Comparison of ENCODE assay signal across 9 mouse cellular contexts in genomic region chr6:34874101-34874921, GRCm38 (mm10). TPM values are rescaled to one million over a fixed set of nuclear protein-coding genes. Genes with fewer than 3 reads are reported as not detected.
DNase-seq lines count a peak whose midpoint lies in the region; ATAC-seq and TF ChIP-seq lines count a peak whose summit lies in the region.
"Had no signal": no experiment of that assay in that cellular context is flagged by ENCODE, and none has a peak within 500 bp of the region (broad histone marks: within the 10 kb centered on the region; RNA-seq: fewer than 3 reads in every experiment).

No protein-coding gene starts in this region.

- H3ac ChIP-seq in myocyte (ENCODE audit: control insufficient read depth, insufficient read length): no peak overlapping the region

- intact Hi-C loops in left cerebral cortex, adult 2 months (cut with DNase I): no loop called here

- WGBS in embryonic facial prominence, embryonic 12.5 days: 50% methylated on average over 21 of the region's 21 CpGs
- WGBS in heart, postnatal 0 days: 30% methylated on average over 21 of the region's 21 CpGs
- WGBS in limb, embryonic 13.5 days: 82% methylated on average over 21 of the region's 21 CpGs

- peaks cover 6% of the 10 kb centered on the region; the same call in 1 of the 2 replicates for H3K36me3 ChIP-seq in embryonic facial prominence, embryonic 12.5 days
- no peaks in the 10 kb centered on the region for H3K36me3 ChIP-seq in heart, postnatal 0 days (replicated peaks; ENCODE audit: control insufficient read depth, insufficient read depth, low read length)
- H3K36me3 ChIP-seq in limb, embryonic 13.5 days: peaks cover 35% of the 10 kb centered on the region
- peaks cover 4% of the 10 kb centered on the region for H3K36me3 ChIP-seq in myocyte (ENCODE audit: control insufficient read depth, insufficient read depth)

- H3K4me3 ChIP-seq in left cerebral cortex, adult 2 months: no peak overlapping the region
- no peak overlapping the region for H3K4me3 ChIP-seq in embryonic facial prominence, embryonic 12.5 days
- H3K4me3 ChIP-seq in heart, postnatal 0 days (ENCODE audit: low read depth, low read length): no peak overlapping the region
- H3K4me3 ChIP-seq in limb, embryonic 13.5 days: no peak overlapping the region
- no peak overlapping the region for H3K4me3 ChIP-seq in myocyte

- no peaks in the 10 kb centered on the region for H3K27me3 ChIP-seq in embryonic facial prominence, embryonic 12.5 days
- no peaks in the 10 kb centered on the region for H3K27me3 ChIP-seq in heart, postnatal 0 days (ENCODE audit: control insufficient read depth, insufficient read depth, low read length)
- no peaks in the 10 kb centered on the region for H3K27me3 ChIP-seq in limb, embryonic 13.5 days
- no peaks in the 10 kb centered on the region for H3K27me3 ChIP-seq in myocyte (ENCODE audit: control insufficient read depth, insufficient read depth, insufficient read length)

- peak overlapping the region; percentile 19; the same call in 1 of the 2 replicates for H3K9ac ChIP-seq in embryonic facial prominence, embryonic 12.5 days
- H3K9ac ChIP-seq in heart, postnatal 0 days (replicated peaks; ENCODE audit: low read depth, low read length): no peak overlapping the region
- H3K9ac ChIP-seq in limb, embryonic 13.5 days: peak overlapping the region; percentile 4; the same call in 1 of the 2 replicates

- no peak for ATAC-seq in embryonic facial prominence, embryonic 12.5 days (ENCODE audit: insufficient number of reproducible peaks, insufficient read depth, low FRiP score, low TSS enrichment)
- ATAC-seq in heart, postnatal 0 days (ENCODE audit: insufficient read depth, low read depth): peak; percentile 24
- no peak for ATAC-seq in limb, embryonic 13.5 days (ENCODE audit: low FRiP score, low read depth)

- peaks cover 34% of the 10 kb centered on the region for H3K4me1 ChIP-seq in embryonic facial prominence, embryonic 12.5 days
- H3K4me1 ChIP-seq in heart, postnatal 0 days (ENCODE audit: control insufficient read depth, insufficient read depth): peaks cover 25% of the 10 kb centered on the region
- H3K4me1 ChIP-seq in limb, embryonic 13.5 days: peaks cover 43% of the 10 kb centered on the region

- H3K9me3 ChIP-seq in embryonic facial prominence, embryonic 12.5 days: no peaks in the 10 kb centered on the region
- no peaks in the 10 kb centered on the region for H3K9me3 ChIP-seq in heart, postnatal 0 days (replicated peaks; ENCODE audit: control insufficient read depth, low read length)
- H3K9me3 ChIP-seq in limb, embryonic 13.5 days: no peaks in the 10 kb centered on the region

- H3K27ac ChIP-seq in left cerebral cortex, adult 2 months: peak overlapping the region; percentile 72
- peak overlapping the region; percentile 7; the same call in 1 of the 2 replicates for H3K27ac ChIP-seq in embryonic facial prominence, embryonic 12.5 days
- H3K27ac ChIP-seq in heart, postnatal 0 days (ENCODE audit: low read depth): peak overlapping the region; percentile 95
- H3K27ac ChIP-seq in limb, embryonic 13.5 days: peak overlapping the region; percentile 6; the same call in 1 of the 2 replicates

- TF ChIP-seq EP300 in heart, postnatal 0 days (IDR thresholded peaks at IDR 0.05; ENCODE audit: low read depth): peak; percentile 87

- TF ChIP-seq CTCF in left cerebral cortex, adult 2 months (IDR thresholded peaks at IDR 0.05): peak; percentile 8
- TF ChIP-seq CTCF in heart, postnatal 0 days (IDR thresholded peaks at IDR 0.05; ENCODE audit: low read depth): peak; percentile 23; the same call in 1 of the 2 replicates

- DNase-seq in left cerebral cortex, adult 2 months (ENCODE audit: extremely low spot score in 1 of 2, low spot score in 2 of 2): peak in 1 of 2 experiments; percentile 7
- no peak for DNase-seq in left cerebral cortex, adult 9 months (ENCODE audit: low spot score in 2 of 2)
- peak; percentile 72 for DNase-seq in heart, postnatal 0 days (ENCODE audit: low spot score)
- DNase-seq in right cerebral cortex, postnatal 25 days: no peak
- no peak for DNase-seq in urinary bladder, postnatal 14 days (ENCODE audit: low spot score)

- TF ChIP-seq POLR2A in myocyte (IDR thresholded peaks at IDR 0.05; ENCODE audit: insufficient read length, low read depth): no peak

- peaks cover 15% of the 10 kb centered on the region for H3K79me2 ChIP-seq in myocyte (ENCODE audit: control insufficient read depth, insufficient read depth)

- H3K4me2 ChIP-seq in embryonic facial prominence, embryonic 12.5 days (replicated peaks): no peak overlapping the region
- H3K4me2 ChIP-seq in heart, postnatal 0 days (ENCODE audit: low read depth, low read length): 0 out of 2 replicates have a peak overlapping the region, but pooled peaks have one; percentile 4
- no peak overlapping the region for H3K4me2 ChIP-seq in limb, embryonic 13.5 days (replicated peaks)
- peak overlapping the region; percentile 54 for H3K4me2 ChIP-seq in myocyte (ENCODE audit: low read depth)

TF ChIP-seq in myocyte, 11 proteins besides CTCF, POLR2A, EP300 and RAD21:
- peak; percentile 4 for TF ChIP-seq POLR2AphosphoS2 (IDR thresholded peaks at IDR 0.05; ENCODE audit: insufficient read length, low read depth)
- no peak for TF ChIP-seq MAX (IDR thresholded peaks at IDR 0.05; ENCODE audit: low read depth)
- no peak for TF ChIP-seq USF1 (IDR thresholded peaks at IDR 0.05; ENCODE audit: low read depth)
- peak in 1 of 3 experiments; percentile 47 for TF ChIP-seq MYOG (IDR thresholded peaks at IDR 0.05; ENCODE audit: control insufficient read depth in 1 of 3, insufficient read depth in 1 of 3, insufficient read length in 2 of 3, low read depth in 2 of 3)
- peak in 2 of 3 experiments; percentile 45 to 49 for TF ChIP-seq MYOD1 (IDR thresholded peaks at IDR 0.05; ENCODE audit: control insufficient read depth in 1 of 3, insufficient read length in 2 of 3, low read depth in 2 of 3)
- no peak for TF ChIP-seq CEBPB (IDR thresholded peaks at IDR 0.05; ENCODE audit: insufficient read depth, poor library complexity, severe bottlenecking)
- no peak for TF ChIP-seq SRF (IDR thresholded peaks at IDR 0.05; ENCODE audit: control insufficient read depth, insufficient read length, low read depth)
- TF ChIP-seq TCF3 (IDR thresholded peaks at IDR 0.05; ENCODE audit: insufficient read length, low read depth): no peak
- TF ChIP-seq TCF12 (IDR thresholded peaks at IDR 0.05; ENCODE audit: insufficient read depth, poor library complexity, severe bottlenecking): no peak
- no peak for TF ChIP-seq E2F4 (IDR thresholded peaks at IDR 0.05; ENCODE audit: insufficient read depth)

RNA-seq across cellular contexts. Expression of gene Cyren, which starts 3.5 kb away (rescaled TPM):
- total RNA-seq in left cerebral cortex, adult 2 months (2021): 1 to 10 TPM; 5.6 to 7.2 TPM
- 17.1 and 19.0 TPM in 2 replicates for polyA plus RNA-seq in embryonic facial prominence, embryonic 12.5 days (2016; fragmentation: Nextera tagmentation; extraction: Ambion mirVana)
- total RNA-seq in heart, postnatal 0 days (2014; rRNA removed; ENCODE audit: low replicate concordance): 1.7 and 6.3 TPM in 2 replicates
- polyA plus RNA-seq in heart, postnatal 0 days (2015; fragmentation: Nextera tagmentation; extraction: Ambion mirVana): 6.1 and 6.3 TPM in 2 replicates
- polyA plus RNA-seq in limb, embryonic 13.5 days (2015; fragmentation: Nextera tagmentation; extraction: Ambion mirVana): 18.0 and 18.8 TPM in 2 replicates
- polyA plus RNA-seq in myocyte (2012; fragmentation: generic; extraction: Trizol): 8.0 TPM

RNA-seq across cellular contexts. Expression of gene Tmem140, which starts 11.4 kb away (rescaled TPM):
- total RNA-seq in left cerebral cortex, adult 2 months (2021): 1 to 10 TPM; 3.1 TPM
- 2.0 and 2.6 TPM in 2 replicates for polyA plus RNA-seq in embryonic facial prominence, embryonic 12.5 days (2016; fragmentation: Nextera tagmentation; extraction: Ambion mirVana)
- 7.7 and 10.6 TPM in 2 replicates for total RNA-seq in heart, postnatal 0 days (2014; rRNA removed; ENCODE audit: low replicate concordance)
- polyA plus RNA-seq in heart, postnatal 0 days (2015; fragmentation: Nextera tagmentation; extraction: Ambion mirVana): 5.3 and 6.1 TPM in 2 replicates
- polyA plus RNA-seq in limb, embryonic 13.5 days (2015; fragmentation: Nextera tagmentation; extraction: Ambion mirVana): 2.5 and 2.7 TPM in 2 replicates
- polyA plus RNA-seq in myocyte (2012; fragmentation: generic; extraction: Trizol): 12.0 TPM

RNA-seq across cellular contexts. Expression of gene Wdr91, which starts 36.4 kb away (rescaled TPM):
- total RNA-seq in left cerebral cortex, adult 2 months (2021): 10 to 100 TPM; 29.3 to 30.7 TPM
- 11.7 and 12.7 TPM in 2 replicates for polyA plus RNA-seq in embryonic facial prominence, embryonic 12.5 days (2016; fragmentation: Nextera tagmentation; extraction: Ambion mirVana)
- 24.9 and 25.2 TPM in 2 replicates for total RNA-seq in heart, postnatal 0 days (2014; rRNA removed; ENCODE audit: low replicate concordance)
- 7.7 and 8.6 TPM in 2 replicates for polyA plus RNA-seq in heart, postnatal 0 days (2015; fragmentation: Nextera tagmentation; extraction: Ambion mirVana)
- polyA plus RNA-seq in limb, embryonic 13.5 days (2015; fragmentation: Nextera tagmentation; extraction: Ambion mirVana): 11.3 and 11.5 TPM in 2 replicates
- 12.9 TPM for polyA plus RNA-seq in myocyte (2012; fragmentation: generic; extraction: Trizol)

RNA-seq across cellular contexts. Expression of gene Stra8, which starts 45.7 kb away (rescaled TPM):
- not detected for total RNA-seq in left cerebral cortex, adult 2 months (2021)
- polyA plus RNA-seq in embryonic facial prominence, embryonic 12.5 days (2016; fragmentation: Nextera tagmentation; extraction: Ambion mirVana): not detected in 2 replicates
- total RNA-seq in heart, postnatal 0 days (2014; rRNA removed; ENCODE audit: low replicate concordance): not detected in 2 replicates
- polyA plus RNA-seq in heart, postnatal 0 days (2015; fragmentation: Nextera tagmentation; extraction: Ambion mirVana): not detected in 2 replicates
- not detected in 2 replicates for polyA plus RNA-seq in limb, embryonic 13.5 days (2015; fragmentation: Nextera tagmentation; extraction: Ambion mirVana)
- polyA plus RNA-seq in myocyte (2012; fragmentation: generic; extraction: Trizol): not detected
- total RNA-seq: layer of hippocampus, postnatal 25 days had no signal

Comparison
In these comparisons a context has a peak if more than half of its experiments do, and no peak if none do; other contexts are left out.
1. H3K27ac ChIP-seq: peak in every context shown above with its lines; median percentile 95 in heart, postnatal 0 days; 72 in left cerebral cortex, adult 2 months; 7 in embryonic facial prominence, embryonic 12.5 days; 6 in limb, embryonic 13.5 days.
2. H3K4me2 ChIP-seq: peak in heart, postnatal 0 days (single experiment) and myocyte (single experiment); none in embryonic facial prominence, embryonic 12.5 days (single experiment) and limb, embryonic 13.5 days (single experiment).